Comparison of ENCODE assay signal across 8 mouse cellular contexts in the genomic region with DNA sequence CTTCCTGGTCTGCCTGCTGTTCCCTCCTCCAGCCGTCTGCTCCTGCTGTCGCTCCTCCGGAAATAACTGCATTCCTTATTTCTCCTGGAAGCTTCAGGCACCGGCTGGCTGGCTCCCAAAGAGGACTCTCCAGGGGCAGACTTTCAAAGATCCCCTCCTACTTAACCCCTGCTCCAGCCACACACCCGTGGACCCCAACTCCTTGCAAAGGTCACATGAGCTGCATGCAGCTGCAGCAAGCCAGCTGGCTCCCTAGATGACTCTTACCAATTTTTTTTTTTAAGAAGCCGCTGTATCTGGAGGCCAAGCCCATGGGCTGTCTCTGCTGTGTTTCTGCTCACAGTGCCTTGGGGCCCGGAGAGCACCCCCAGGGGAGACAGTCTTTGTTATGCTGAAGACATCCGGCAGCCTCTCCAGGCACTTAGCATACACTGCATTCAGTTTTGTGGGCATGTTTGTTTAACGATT. TPM values are rescaled to one million over a fixed set of nuclear protein-coding genes. Genes with fewer than 3 reads are reported as not detected.
DNase-seq lines count a peak whose midpoint lies in the region; ATAC-seq and TF ChIP-seq lines count a peak whose summit lies in the region.

No protein-coding gene starts in this region.

- ATAC-seq in forebrain, embryonic 12.5 days (ENCODE audit: low FRiP score): no peak
- peak; percentile 15; the same call in 1 of the 2 replicates for ATAC-seq in intestine, embryonic 16.5 days
- ATAC-seq in limb, embryonic 14.5 days (ENCODE audit: low FRiP score, low read depth): peak; percentile 24

- TF ChIP-seq POLR2A in limb, embryonic 14.5 days (IDR thresholded peaks at IDR 0.05; ENCODE audit: borderline replicate concordance, extremely low read depth, insufficient read depth, insufficient read length): no peak
- TF ChIP-seq POLR2A in spleen, adult 2 months (IDR thresholded peaks at IDR 0.05; ENCODE audit: low read depth, low read length): no peak; the same call in 1 of the 2 replicates

- no peak overlapping the region for H3K4me2 ChIP-seq in forebrain, embryonic 12.5 days
- H3K4me2 ChIP-seq in intestine, embryonic 16.5 days (ENCODE audit: low read depth, low read length): no peak overlapping the region
- H3K4me2 ChIP-seq in limb, embryonic 14.5 days (replicated peaks; ENCODE audit: low read depth, low read length, severe bottlenecking): peak overlapping the region; percentile 23; the same call in 1 of the 2 replicates

- H3K9me3 ChIP-seq in forebrain, embryonic 10.5 days: no peaks in the 10 kb centered on the region
- no peaks in the 10 kb centered on the region for H3K9me3 ChIP-seq in forebrain, embryonic 12.5 days
- no peaks in the 10 kb centered on the region for H3K9me3 ChIP-seq in E14TG2a.4 (ENCODE audit: low read length)
- H3K9me3 ChIP-seq in intestine, embryonic 16.5 days (ENCODE audit: control insufficient read depth, low read length): no peaks in the 10 kb centered on the region
- no peaks in the 10 kb centered on the region for H3K9me3 ChIP-seq in limb, embryonic 14.5 days (ENCODE audit: control insufficient read depth, low read length)

- H3K4me1 ChIP-seq in forebrain, embryonic 10.5 days: peaks cover 67% of the 10 kb centered on the region
- peaks cover 57% of the 10 kb centered on the region for H3K4me1 ChIP-seq in forebrain, embryonic 12.5 days
- H3K4me1 ChIP-seq in E14TG2a.4 (replicated peaks; ENCODE audit: low read depth, low read length): peaks cover 81% of the 10 kb centered on the region
- peaks cover 26% of the 10 kb centered on the region for H3K4me1 ChIP-seq in intestine, embryonic 16.5 days (ENCODE audit: control insufficient read depth, insufficient read depth, low read length)
- H3K4me1 ChIP-seq in limb, embryonic 14.5 days (ENCODE audit: control insufficient read depth, insufficient read depth, low read length): peaks cover 61% of the 10 kb centered on the region
- H3K4me1 ChIP-seq in spleen, adult 2 months (ENCODE audit: control insufficient read depth, insufficient read depth, insufficient read length): peaks cover 60% of the 10 kb centered on the region; the same call in 1 of the 2 replicates

- H3K36me3 ChIP-seq in forebrain, embryonic 10.5 days (replicated peaks): no peaks in the 10 kb centered on the region
- H3K36me3 ChIP-seq in forebrain, embryonic 12.5 days (replicated peaks): no peaks in the 10 kb centered on the region
- H3K36me3 ChIP-seq in E14TG2a.4 (ENCODE audit: insufficient read depth, low read length): no peaks in the 10 kb centered on the region
- H3K36me3 ChIP-seq in intestine, embryonic 16.5 days (ENCODE audit: control insufficient read depth, insufficient read depth, low read length): no peaks in the 10 kb centered on the region
- no peaks in the 10 kb centered on the region for H3K36me3 ChIP-seq in limb, embryonic 14.5 days (ENCODE audit: control insufficient read depth, insufficient read depth, low read length)
- no peaks in the 10 kb centered on the region for H3K36me3 ChIP-seq in spleen, adult 2 months (ENCODE audit: control insufficient read depth, insufficient read depth, low read length)

- H3K9ac ChIP-seq in forebrain, embryonic 12.5 days: no peak overlapping the region; the same call in 1 of the 2 replicates
- H3K9ac ChIP-seq in intestine, embryonic 16.5 days (ENCODE audit: low read depth, low read length): no peak overlapping the region
- H3K9ac ChIP-seq in limb, embryonic 14.5 days (ENCODE audit: low read depth, low read length, severe bottlenecking): no peak overlapping the region

- no peak for DNase-seq in forebrain, embryonic 10.5 days (ENCODE audit: extremely low spot score, low spot score)
- DNase-seq in gastrocnemius, postnatal 10 days: peak; percentile 75
- peak; percentile 67 for DNase-seq in limb, embryonic 14.5 days (ENCODE audit: low spot score)
- peak in 1 of 2 experiments; percentile 75 for DNase-seq in spleen, adult 2 months (ENCODE audit: low read depth in 1 of 2, low spot score in 2 of 2)
- no peak for DNase-seq in c-Kit-positive CD71-positive TER-119-positive erythroid progenitor cells, embryonic 14.5 days (ENCODE audit: low spot score)

- H3K27ac ChIP-seq in forebrain, embryonic 10.5 days: peak overlapping the region; percentile 31; the same call in 1 of the 2 replicates
- H3K27ac ChIP-seq in forebrain, embryonic 12.5 days: no peak overlapping the region
- 0 out of 2 replicates have a peak overlapping the region, but pooled peaks have one; percentile 38 for H3K27ac ChIP-seq in intestine, embryonic 16.5 days (ENCODE audit: low read length)
- peak overlapping the region; percentile 27; the same call in 1 of the 2 replicates for H3K27ac ChIP-seq in limb, embryonic 14.5 days (replicated peaks; ENCODE audit: low read depth, low read length)
- peak overlapping the region; percentile 93 for H3K27ac ChIP-seq in spleen, adult 2 months (ENCODE audit: insufficient read depth, low read length)

- H3K27me3 ChIP-seq in forebrain, embryonic 10.5 days (ENCODE audit: poor library complexity, severe bottlenecking): peaks cover 85% of the 10 kb centered on the region
- H3K27me3 ChIP-seq in forebrain, embryonic 12.5 days: peaks cover 54% of the 10 kb centered on the region
- peaks cover 65% of the 10 kb centered on the region for H3K27me3 ChIP-seq in E14TG2a.4 (ENCODE audit: insufficient read depth, low read length)
- no peaks in the 10 kb centered on the region for H3K27me3 ChIP-seq in intestine, embryonic 16.5 days (replicated peaks; ENCODE audit: control insufficient read depth, insufficient read depth, low read length)
- no peaks in the 10 kb centered on the region for H3K27me3 ChIP-seq in limb, embryonic 14.5 days (ENCODE audit: control insufficient read depth, insufficient read depth, low read length)
- no peaks in the 10 kb centered on the region for H3K27me3 ChIP-seq in spleen, adult 2 months (ENCODE audit: control insufficient read depth, insufficient read depth, low read length)

- TF ChIP-seq CTCF in E14TG2a.4 (conservative IDR thresholded peaks at IDR 0.05; ENCODE audit: low read length): no peak
- TF ChIP-seq CTCF in spleen, adult 2 months (IDR thresholded peaks at IDR 0.05; ENCODE audit: extremely low read depth, insufficient read depth, insufficient read length, insufficient replicate concordance): no peak

- WGBS in forebrain, embryonic 10.5 days: 6% methylated on average over 9 of the region's 9 CpGs
- 4% methylated on average over 9 of the region's 9 CpGs for WGBS in forebrain, embryonic 12.5 days
- WGBS in intestine, embryonic 16.5 days: 14% methylated on average over 9 of the region's 9 CpGs
- 6% methylated on average over 9 of the region's 9 CpGs for WGBS in limb, embryonic 14.5 days
- 40% methylated on average over 9 of the region's 9 CpGs for WGBS in spleen, adult 2 months

- H3K4me3 ChIP-seq in forebrain, embryonic 10.5 days: no peak overlapping the region
- H3K4me3 ChIP-seq in forebrain, embryonic 12.5 days (replicated peaks): no peak overlapping the region
- H3K4me3 ChIP-seq in E14TG2a.4 (replicated peaks; ENCODE audit: low read length): peak overlapping the region; percentile 65
- no peak overlapping the region for H3K4me3 ChIP-seq in intestine, embryonic 16.5 days (ENCODE audit: low read length)
- H3K4me3 ChIP-seq in limb, embryonic 14.5 days (replicated peaks; ENCODE audit: low read length): no peak overlapping the region
- H3K4me3 ChIP-seq in spleen, adult 2 months (ENCODE audit: extremely low read depth, insufficient read depth, insufficient read length): peak overlapping the region; percentile 29; the same call in 1 of the 2 replicates

RNA-seq across cellular contexts. Expression of gene Crb2, which starts 8.9 kb away (rescaled TPM):
- 30.4 and 30.9 TPM in 2 replicates for polyA plus RNA-seq in forebrain, embryonic 10.5 days (2016; fragmentation: Nextera tagmentation; extraction: Ambion mirVana)
- polyA plus RNA-seq in forebrain, embryonic 12.5 days (2016; fragmentation: Nextera tagmentation; extraction: Ambion mirVana): 24.8 and 24.9 TPM in 2 replicates
- total RNA-seq in gastrocnemius, postnatal 10 days (2021): under 1 TPM; 0.35 to 0.36 TPM
- 0.95 and 1.1 TPM in 2 replicates for polyA plus RNA-seq in intestine, embryonic 16.5 days (2015; fragmentation: Nextera tagmentation; extraction: Ambion mirVana)
- polyA plus RNA-seq in limb, embryonic 14.5 days (2012; rRNA removed): 0.60 and 0.78 TPM in 2 replicates
- 0.28 and 0.41 TPM in 2 replicates for polyA plus RNA-seq in limb, embryonic 14.5 days (2014; fragmentation: Nextera tagmentation; extraction: Ambion mirVana)
- polyA plus RNA-seq in spleen, adult 2 months (2012; rRNA removed): 0.15 and 0.53 TPM in 2 replicates

Comparison
In these comparisons a context has a peak if more than half of its experiments do, and no peak if none do; other contexts are left out.
1. DNase-seq: peak in gastrocnemius, postnatal 10 days (single experiment) and limb, embryonic 14.5 days (single experiment); none in forebrain, embryonic 10.5 days (single experiment) and c-Kit-positive CD71-positive TER-119-positive erythroid progenitor cells, embryonic 14.5 days (single experiment).
2. H3K4me3 ChIP-seq: peak in E14TG2a.4 (single experiment) and spleen, adult 2 months (single experiment); none in forebrain, embryonic 10.5 days (single experiment), forebrain, embryonic 12.5 days (single experiment), intestine, embryonic 16.5 days (single experiment) and limb, embryonic 14.5 days (single experiment).
3. RNA of gene Crb2, which starts 8.9 kb away (polyA plus RNA-seq): 30.4 to 30.9 TPM in forebrain, embryonic 10.5 days and 24.8 to 24.9 TPM in forebrain, embryonic 12.5 days; 0.95 to 1.1 TPM in intestine, embryonic 16.5 days, 0.28 to 0.78 TPM in limb, embryonic 14.5 days and 0.15 to 0.53 TPM in spleen, adult 2 months; every median in the first group is over 10 times any median in the second.